Mouse (Mus musculus): Measurements from ENCODE around the gene Cacul1. TPM values are rescaled to one million over a fixed set of nuclear protein-coding genes. Genes with fewer than 3 reads are reported as not detected.

Gene Cacul1
- 92.0 TPM for polyA plus RNA-seq (2014; fragmentation: Illumina TruSeq; extraction: RNeasy Lipid Tissue Mini Kit (QIAGEN cat#74804))

DNA sequence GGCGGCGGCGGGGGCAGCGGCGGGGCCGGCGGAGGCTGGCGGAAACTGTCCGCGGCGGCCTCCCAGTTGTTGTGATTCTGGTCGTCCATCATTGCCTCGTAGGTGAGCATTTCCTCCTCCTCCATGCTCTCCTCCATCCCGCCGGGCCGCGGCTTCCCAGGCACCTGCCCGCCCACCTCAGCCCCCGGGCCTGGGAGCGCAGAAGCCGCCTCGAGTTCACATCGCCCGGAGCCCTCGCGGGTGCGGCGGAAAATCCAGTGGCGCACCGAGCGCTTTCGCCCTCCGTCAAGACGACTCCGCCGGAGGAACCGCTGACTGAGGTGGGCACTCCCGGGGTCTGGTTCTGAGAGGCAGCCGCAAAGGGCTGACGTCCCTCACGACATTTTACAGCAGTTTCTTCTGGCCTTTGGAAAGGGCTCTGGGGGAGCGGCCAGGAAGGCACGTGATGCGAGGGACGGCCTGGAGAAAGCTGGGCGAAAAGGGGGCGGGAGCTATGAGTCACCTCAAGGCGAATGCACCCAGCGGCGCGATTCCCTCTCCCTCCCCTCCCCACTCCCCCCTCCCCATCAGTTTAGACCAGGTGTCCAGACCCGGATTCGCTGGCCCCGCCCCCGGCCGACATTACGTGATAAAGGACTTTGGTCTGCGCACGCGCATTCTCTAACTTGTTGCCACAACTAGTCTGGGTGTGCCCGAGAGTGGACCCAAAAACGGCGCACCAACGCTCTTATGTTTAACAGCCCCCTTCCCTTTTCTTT, at the start of gene Cacul1:
Gene Cacul1, minus strand, starts transcription at position 444 of the 758 bp plus-strand sequence.

Other genes starting within 250 kb of the Cacul1 start
- gene Prlhr, start 112.7 kb downstream of the Cacul1 start, polyA plus RNA-seq (2014; fragmentation: Illumina TruSeq; extraction: RNeasy Lipid Tissue Mini Kit (QIAGEN cat#74804)) = not detected
- 7.2 TPM for gene Nanos1, start 175.0 kb upstream of the Cacul1 start, polyA plus RNA-seq (2014; fragmentation: Illumina TruSeq; extraction: RNeasy Lipid Tissue Mini Kit (QIAGEN cat#74804))
- gene Eif3a, start 209.6 kb upstream of the Cacul1 start, polyA plus RNA-seq (2014; fragmentation: Illumina TruSeq; extraction: RNeasy Lipid Tissue Mini Kit (QIAGEN cat#74804)) = 332 TPM
- gene Fam45a, start 230.6 kb upstream of the Cacul1 start, polyA plus RNA-seq (2014; fragmentation: Illumina TruSeq; extraction: RNeasy Lipid Tissue Mini Kit (QIAGEN cat#74804)) = 84.0 TPM